In genomic region chr10:75945213-75945612, GRCm38 (mm10) we compare ENCODE assay signal across 21 mouse cellular contexts. TPM values are rescaled to one million over a fixed set of nuclear protein-coding genes. Genes with fewer than 3 reads are reported as not detected.
"Had no signal": no experiment of that assay in that cellular context is flagged by ENCODE, and none has a peak within 500 bp of the region (broad histone marks: within the 10 kb centered on the region; RNA-seq: fewer than 3 reads in every experiment).

No protein-coding gene starts in this region.

- H3K9me3 ChIP-seq: limb, embryonic 12.5 days; limb, embryonic 15.5 days; midbrain, embryonic 13.5 days had no signal

- H3K9ac ChIP-seq: limb, embryonic 12.5 days; limb, embryonic 15.5 days; liver, embryonic 14.5 days; liver, postnatal 0 days; lung, embryonic 14.5 days; midbrain, embryonic 13.5 days had no signal

- H3K4me2 ChIP-seq: limb, embryonic 12.5 days; limb, embryonic 15.5 days; liver, embryonic 11.5 days; lung, embryonic 14.5 days; midbrain, embryonic 13.5 days had no signal

- H3K36me3 ChIP-seq: limb, embryonic 12.5 days; limb, embryonic 15.5 days; midbrain, embryonic 13.5 days had no signal

- H3K27ac ChIP-seq: limb, embryonic 12.5 days; limb, embryonic 15.5 days; liver, embryonic 14.5 days; macrophage; midbrain, embryonic 13.5 days had no signal

- H3K4me3 ChIP-seq: limb, embryonic 12.5 days; limb, embryonic 15.5 days; midbrain, embryonic 13.5 days had no signal

- ATAC-seq: inflammation-experienced regulatory T-cells, adult 6 months; liver, postnatal 0 days; midbrain, embryonic 13.5 days had no signal

- DNase-seq: kidney, adult 18-20 months; left cerebral cortex, postnatal 4 days; liver, postnatal 0 days; thymus, postnatal 25 days had no signal

- H3K4me1 ChIP-seq: limb, embryonic 12.5 days had no signal

RNA-seq across cellular contexts. Expression of gene Vpreb3, which starts 2.4 kb away (rescaled TPM):
- total RNA-seq: layer of hippocampus, postnatal 14 days; left cerebral cortex, adult 8-10 months; left cerebral cortex, postnatal 14 days; left cerebral cortex, postnatal 4 days; megakaryocyte, adult 5-6 weeks; midbrain, postnatal 0 days had no signal
- polyA plus RNA-seq: macrophage had no signal

RNA-seq across cellular contexts. Expression of gene Gm867, which starts 4.7 kb away (rescaled TPM):
- total RNA-seq: left cerebral cortex, postnatal 14 days had no signal
- polyA plus RNA-seq: inflammation-experienced regulatory T-cells, adult 6 months; macrophage; small intestine, adult 2 months had no signal

RNA-seq across cellular contexts. Expression of gene Mmp11, which starts 8.9 kb away (rescaled TPM):
- total RNA-seq: megakaryocyte, adult 5-6 weeks had no signal

RNA-seq across cellular contexts. Expression of gene Gm5134, which starts 9.1 kb away (rescaled TPM):
- total RNA-seq: layer of hippocampus, postnatal 14 days; left cerebral cortex, postnatal 14 days; left cerebral cortex, postnatal 4 days; midbrain, postnatal 0 days had no signal
- polyA plus RNA-seq: intestine, embryonic 16.5 days; kidney, embryonic 16.5 days; limb, embryonic 12.5 days; limb, embryonic 15.5 days; macrophage; midbrain, postnatal 0 days; stomach, embryonic 16.5 days had no signal
